Mouse (Mus musculus) CH12.LX (cell line): ENCODE measurements around the gene Ticrr.

Experiments
- CHD1 ChIP-seq: IDR thresholded peaks from 2 replicates; pipeline ENCODE4 v1.6.1; 2012; ENCODE audit warnings: low read depth, low read length, improper control_type of control experiment, inconsistent platforms
- CTCF ChIP-seq, 2 experiments: IDR thresholded peaks in 1 of 2; conservative IDR thresholded peaks in 1 of 2; 2 replicates each; pipeline ENCODE4 v1.5.1; 2011 to 2012; ENCODE audit warnings: low read depth in 2 of 2, low read length in 2 of 2, improper control_type of control experiment in 1 of 2, inconsistent platforms in 1 of 2, mild to moderate bottlenecking in 1 of 2, moderate library complexity in 1 of 2
- ELF1 ChIP-seq: IDR thresholded peaks from 2 replicates; pipeline ENCODE4 v1.6.1; 2014; ENCODE audit warnings: low read depth, mild to moderate bottlenecking, inconsistent platforms, low read length, improper control_type of control experiment
- POLR2A ChIP-seq: IDR thresholded peaks from 2 replicates; pipeline ENCODE4 v1.6.1; 2011; ENCODE audit warnings: low read depth, mild to moderate bottlenecking, improper control_type of control experiment, low read length
- SIN3A ChIP-seq: IDR thresholded peaks from 2 replicates; pipeline ENCODE4 v1.6.1; 2012; ENCODE audit warnings: low read length, improper control_type of control experiment, inconsistent platforms
- SMC3 ChIP-seq: IDR thresholded peaks from 2 replicates; pipeline ENCODE4 v1.6.1; 2011; ENCODE audit warnings: low read depth, low read length, improper control_type of control experiment
- TCF12 ChIP-seq: IDR thresholded peaks from 2 replicates; pipeline ENCODE4 v1.6.1; 2014; ENCODE audit warnings: low read depth, mild to moderate bottlenecking, inconsistent platforms, low read length, improper control_type of control experiment

DNA sequence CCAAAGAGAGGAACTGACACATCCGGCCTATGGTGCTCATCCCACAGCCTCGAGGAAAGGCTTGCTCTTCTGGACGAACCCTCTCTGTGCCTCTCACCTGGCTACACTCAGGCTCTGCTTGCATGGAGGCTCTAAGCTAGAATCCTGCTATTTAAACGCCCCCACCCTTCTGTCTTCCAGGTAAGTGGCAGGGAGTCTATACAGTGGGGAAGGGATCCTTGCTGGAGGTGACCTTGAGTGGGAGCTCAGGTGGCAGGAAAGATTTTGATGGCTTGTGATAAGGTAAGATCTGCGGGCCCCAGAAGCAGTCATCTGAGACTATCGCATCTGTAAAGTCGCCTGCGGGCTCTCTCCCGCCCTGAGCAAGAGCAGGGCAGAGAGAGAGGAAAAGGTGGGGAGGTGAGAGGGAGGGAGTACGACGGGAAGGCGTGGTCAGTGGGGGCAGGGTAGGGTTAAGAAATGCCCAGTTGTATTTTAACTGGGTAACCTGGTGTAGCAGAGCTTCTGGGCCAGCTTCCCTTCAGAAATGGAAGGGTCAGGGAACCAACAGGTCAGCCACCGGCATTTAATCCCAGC is 28.1 kb upstream of the Ticrr start:
- TF ChIP-seq TCF12 (no peak), POLR2A (no peak), SIN3A (no peak), CTCF (conservative IDR thresholded peaks at IDR 0.05 in 1 of 2, IDR thresholded peaks at IDR 0.05 in 1 of 2; ENCODE audit: low read depth in 2 of 2, low read length in 2 of 2) (no peak), ELF1 (no peak), SMC3 (no peak), CHD1 (no peak)
